Mouse (Mus musculus) layer of hippocampus, adult 2 months (tissue): Measurements from ENCODE around the gene Dmgdh. TPM values are rescaled to one million over a fixed set of nuclear protein-coding genes. Genes with fewer than 3 reads are reported as not detected.

Source experiments
- DNase-seq, 2 experiments: peaks; one replicate each; pipeline ENCODE4 v3.0.0; 2022; ENCODE audit warnings: low spot score in 2 of 2
- H3K27ac ChIP-seq: fragments of 200-600 bp; 2 replicates; pipeline ENCODE4 v1.8.1; 2022
- H3K4me3 ChIP-seq: fragments of 200-600 bp; 2 replicates; pipeline ENCODE4 v1.8.1; 2022; ENCODE audit warnings: mild to moderate bottlenecking
- CTCF ChIP-seq: fragments of 200-600 bp; conservative IDR thresholded peaks from 2 replicates; pipeline ENCODE4 v1.8.1; 2022; ENCODE audit warnings: antibody characterized with exemption, mild to moderate bottlenecking, moderate library complexity
- long read RNA-seq, 2 experiments: library from polyadenylated mRNA; stranded (forward); transcript quantifications; one replicate each; pipeline ENCODE4 v2.0.0; 2021; ENCODE audit warnings: borderline mapping rate in 2 of 2
- total RNA-seq, 2 experiments: library from RNA; stranded (reverse); gene quantifications; 2 replicates each; pipeline ENCODE4 v1.2.3; 2021

The Dmgdh gene
- total RNA-seq, result under 1 TPM; 0.12 to 0.28 TPM
- long read RNA-seq, experiment 1, result 0 reads
- long read RNA-seq, experiment 2, result 0 reads

DNA sequence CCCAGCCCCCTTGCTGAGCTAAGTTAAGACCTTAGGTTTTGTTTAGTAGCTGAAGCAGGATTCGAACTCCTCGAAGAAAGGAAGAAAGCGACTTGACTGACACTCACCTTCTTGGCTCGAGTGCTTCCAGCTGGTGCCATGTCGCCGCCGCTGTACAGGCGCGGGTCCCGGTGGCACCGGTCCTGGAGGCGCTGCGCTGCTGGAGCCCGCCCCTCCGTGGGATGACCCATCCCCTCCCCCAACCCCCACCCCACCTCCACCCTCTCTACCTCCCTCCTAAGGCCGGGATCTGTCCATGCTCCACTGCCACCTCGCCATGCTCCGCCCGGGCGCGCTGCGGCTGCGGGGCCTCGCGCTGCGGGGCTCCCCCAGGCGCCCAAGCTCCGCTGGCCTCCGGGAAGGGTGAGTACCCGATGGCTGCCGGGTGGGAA is at the start of gene Dmgdh, which contains the start of gene Bhmt2:
Dmgdh (plus strand) TSS at position 303 of the 431 bp plus-strand sequence.
Bhmt2 (minus strand) TSS at position 172 of the 431 bp plus-strand sequence.
- TF ChIP-seq CTCF, result no peak
- DNase-seq, result no peak
- Histone ChIP-seq H3K27ac (no peak within 1 kb of the TSS), H3K4me3 (no peak within 1 kb of the TSS)

DNA sequence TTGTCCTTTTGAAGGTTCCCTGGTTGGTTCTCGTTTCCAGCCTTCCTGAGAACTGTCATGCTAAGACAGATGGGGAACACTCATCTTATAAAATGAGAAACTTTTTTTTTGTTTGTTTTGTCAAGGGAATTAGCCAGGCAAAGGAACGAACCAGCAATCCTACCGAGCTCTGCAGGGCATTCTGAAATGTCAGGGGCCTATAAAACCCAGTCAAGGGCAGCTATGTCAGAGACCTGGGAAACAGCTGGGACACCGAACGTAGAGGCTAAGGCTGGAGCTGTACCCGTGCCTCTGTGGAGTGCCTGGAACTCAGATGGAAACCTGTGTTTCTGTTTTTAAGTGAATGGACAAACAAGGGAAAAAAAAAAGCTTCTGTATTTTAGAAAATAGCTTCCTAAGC is 45.4 kb upstream of the Dmgdh start:
- no peak overlapping the region for H3K4me3 ChIP-seq
- no peak overlapping the region for H3K27ac ChIP-seq
- DNase-seq, result no peak
- TF ChIP-seq CTCF, result no peak

DNA sequence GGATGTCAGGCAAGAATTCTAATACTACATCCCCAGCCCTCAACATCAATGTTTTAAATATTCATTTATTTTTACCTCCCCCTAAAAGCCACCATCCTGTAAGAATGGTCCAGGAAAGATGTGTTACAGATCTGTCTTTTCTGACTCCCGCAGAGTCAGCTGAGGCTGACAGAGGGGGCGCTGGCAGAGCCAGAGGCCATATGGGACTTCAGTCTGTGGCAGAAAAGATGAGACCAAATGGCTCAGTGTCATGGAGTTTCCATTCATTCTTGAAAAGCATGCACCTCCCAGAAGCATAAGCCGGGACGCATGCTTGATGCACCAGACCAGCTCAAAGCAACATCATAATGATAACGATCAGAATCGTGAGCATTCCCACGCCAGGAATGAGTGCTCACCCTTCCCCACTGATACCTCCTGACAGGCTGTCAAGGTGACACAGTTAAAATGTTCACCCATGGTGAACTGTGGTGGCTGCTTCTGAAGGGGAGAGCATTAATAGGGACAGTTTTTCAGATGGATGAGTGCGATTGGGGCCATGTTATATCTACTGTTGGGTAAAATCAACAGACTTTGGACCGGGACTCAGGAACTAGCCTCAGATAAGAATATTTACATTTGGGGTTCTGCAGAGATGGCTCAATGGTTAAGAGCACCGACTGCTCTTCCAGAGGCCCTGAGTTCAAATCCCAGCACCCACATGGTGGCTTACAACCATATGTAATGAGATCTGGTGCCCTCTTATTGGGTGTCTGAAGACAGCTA is 43.1 kb upstream of the Dmgdh start:
- no peak overlapping the region for H3K27ac ChIP-seq

DNA sequence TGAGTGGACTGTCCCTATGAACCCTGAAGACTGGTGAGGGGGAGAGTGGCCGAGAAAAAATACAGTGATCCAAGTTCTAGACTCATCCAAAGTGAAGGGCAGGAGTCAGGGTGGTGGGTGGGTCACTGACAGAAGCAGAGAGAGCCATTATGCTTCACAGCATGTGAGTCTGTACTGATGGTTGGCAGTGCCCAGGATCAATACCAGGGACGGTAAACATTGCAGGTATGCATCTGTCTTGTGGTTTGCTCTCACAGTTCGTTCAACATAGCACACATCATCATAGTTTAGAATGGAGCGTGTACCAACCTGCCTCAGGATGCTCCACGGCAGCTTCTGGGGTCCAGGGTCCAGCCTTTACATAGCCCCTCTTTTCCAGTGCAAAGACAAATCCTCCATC is 41.3 kb upstream of the Dmgdh start:
- Histone ChIP-seq H3K4me3 (no peak overlapping the region), H3K27ac (no peak overlapping the region)
- TF ChIP-seq CTCF, result no peak
- no peak for DNase-seq

More for the DNA sequence above, 43.1 kb upstream of the Dmgdh start:
- H3K4me3 ChIP-seq, result no peak overlapping the region
- 0 out of 2 replicates have a peak, but pooled peaks have one; percentile 1 for TF ChIP-seq CTCF
- DNase-seq, result peak in 1 of 2 experiments; percentile 48

DNA sequence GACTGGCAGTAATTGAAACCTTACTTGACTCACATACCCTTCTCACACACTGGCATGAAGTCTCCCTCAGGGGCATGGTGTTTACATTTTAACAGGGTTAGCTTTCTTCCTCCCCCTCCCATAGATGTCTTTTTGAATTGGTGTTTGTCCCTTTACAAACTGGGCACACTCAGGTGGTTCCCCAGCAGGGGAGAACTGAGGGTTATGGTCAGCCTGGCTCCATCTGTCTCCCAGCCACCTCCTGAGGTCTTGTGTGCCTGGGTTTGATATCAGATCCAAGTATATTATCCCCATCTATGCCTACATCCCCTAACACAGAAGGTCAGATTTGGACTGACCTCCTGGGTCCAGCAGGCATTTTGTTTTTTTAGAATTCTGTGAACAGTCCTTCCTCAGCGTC is 37.7 kb upstream of the Dmgdh start:
- no peak for TF ChIP-seq CTCF

DNA sequence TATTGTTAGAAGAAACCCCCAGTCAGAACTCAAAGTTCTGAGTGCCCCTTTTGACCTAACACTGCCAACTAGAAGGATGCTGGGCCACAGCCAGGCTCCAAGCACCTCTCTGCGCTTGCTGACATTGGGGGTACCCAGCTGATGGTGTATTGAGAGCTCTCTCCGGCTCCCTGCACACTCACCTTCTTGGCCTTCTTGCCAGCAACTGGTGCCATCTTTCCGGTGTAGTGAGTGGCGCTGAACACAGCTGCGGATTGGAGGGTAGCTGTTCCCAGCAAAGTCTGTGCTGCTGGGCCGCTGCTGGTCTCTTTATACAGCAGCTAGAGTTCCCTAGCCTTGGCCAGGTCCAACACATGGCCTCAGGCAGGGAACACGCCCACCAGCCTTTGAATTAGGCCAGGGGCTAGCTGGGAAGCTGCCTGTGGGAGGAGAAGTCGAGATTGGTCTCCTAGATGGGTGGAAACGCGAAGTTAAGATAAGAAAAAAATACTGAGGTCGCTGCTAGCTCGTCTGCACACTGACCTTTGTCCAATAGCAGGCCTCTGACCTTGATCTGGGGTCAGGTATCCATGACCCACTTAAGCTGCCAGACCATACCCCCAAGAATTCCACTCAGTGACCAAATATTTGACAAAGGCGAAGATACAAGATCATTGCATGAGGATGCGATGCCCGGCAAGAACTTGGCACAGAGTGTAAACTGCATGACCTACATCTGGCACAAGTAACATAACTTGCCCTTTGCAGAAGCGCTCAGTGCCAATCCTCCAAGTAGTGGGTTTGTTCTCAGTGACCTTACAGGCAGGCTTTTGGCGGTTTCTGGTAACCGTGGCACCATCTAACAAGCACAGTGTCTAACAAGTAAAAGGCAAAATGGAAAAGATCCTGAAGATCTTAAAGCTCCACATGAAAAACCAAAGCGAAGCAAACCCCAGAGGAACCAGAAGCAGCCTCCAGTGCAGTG is 36.7 kb upstream of the Dmgdh start, which contains the start of gene Bhmt:
Bhmt (minus strand) TSS at position 680 of the 964 bp plus-strand sequence.
- no peak for TF ChIP-seq CTCF
- Histone ChIP-seq H3K4me3 (no peak within 1 kb of the TSS), H3K27ac (no peak within 1 kb of the TSS)
- DNase-seq, result no peak

More for the DNA sequence above, 37.7 kb upstream of the Dmgdh start:
- no peak for DNase-seq
- Histone ChIP-seq H3K4me3 (no peak overlapping the region), H3K27ac (no peak overlapping the region)

DNA sequence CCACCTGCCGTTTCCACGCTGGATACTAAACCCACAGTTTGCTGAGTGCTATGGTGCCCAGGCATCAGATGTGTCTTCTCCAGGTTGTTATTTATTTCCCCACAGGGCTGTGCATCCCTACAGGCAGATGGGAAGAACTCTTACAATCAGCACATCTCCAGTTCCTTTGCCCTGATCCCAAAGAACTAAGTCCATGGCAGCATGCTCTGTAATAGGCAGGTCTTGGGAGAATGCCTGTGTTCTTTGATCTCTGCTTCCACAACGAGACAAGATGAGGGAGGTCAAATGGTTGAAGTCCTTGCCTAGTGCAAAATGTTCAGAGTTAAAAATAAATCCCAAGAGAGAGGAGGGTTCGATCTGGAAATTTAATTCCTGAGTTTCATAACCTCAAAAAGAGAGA is 34.6 kb upstream of the Dmgdh start:
- no peak overlapping the region for H3K4me3 ChIP-seq
- DNase-seq, result no peak
- H3K27ac ChIP-seq, result no peak overlapping the region
- TF ChIP-seq CTCF, result no peak

DNA sequence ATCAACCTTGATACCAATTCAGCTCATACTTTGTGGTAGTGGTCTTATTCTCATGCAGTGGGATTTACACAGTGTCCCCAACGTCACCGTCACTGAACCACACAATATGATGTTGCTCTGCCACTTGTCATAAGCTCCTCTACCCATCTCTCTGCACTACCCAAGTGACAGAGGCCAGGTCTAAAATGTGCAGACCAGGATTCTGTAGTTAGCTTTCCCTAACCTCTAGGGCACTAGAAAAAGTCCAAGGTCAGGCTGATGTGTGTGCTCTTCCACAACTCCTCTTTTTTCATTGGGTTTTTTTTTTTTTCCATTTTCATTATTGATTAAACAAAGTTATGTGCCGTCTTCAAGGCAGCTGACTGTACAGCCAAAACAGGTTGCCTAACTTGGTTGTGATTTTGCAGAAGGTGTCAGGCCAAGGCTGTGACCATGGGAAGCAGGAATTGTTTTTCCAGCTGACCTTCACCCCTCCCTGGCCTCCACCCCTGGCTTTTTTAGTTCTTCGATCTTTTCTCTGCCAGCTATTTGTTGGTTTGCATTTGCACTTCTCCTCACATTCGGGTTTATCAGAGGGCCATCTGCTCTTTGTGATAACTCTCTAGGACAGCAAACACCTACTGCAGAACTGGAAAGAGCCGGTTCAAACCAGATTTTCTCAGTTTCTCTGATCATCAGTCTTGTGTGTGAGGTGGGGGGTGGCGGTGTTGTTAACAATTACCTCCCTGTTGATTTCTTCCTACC is 25.7 kb upstream of the Dmgdh start:
- no peak for DNase-seq
- Histone ChIP-seq H3K4me3 (no peak overlapping the region), H3K27ac (no peak overlapping the region)
- TF ChIP-seq CTCF, result no peak

DNA sequence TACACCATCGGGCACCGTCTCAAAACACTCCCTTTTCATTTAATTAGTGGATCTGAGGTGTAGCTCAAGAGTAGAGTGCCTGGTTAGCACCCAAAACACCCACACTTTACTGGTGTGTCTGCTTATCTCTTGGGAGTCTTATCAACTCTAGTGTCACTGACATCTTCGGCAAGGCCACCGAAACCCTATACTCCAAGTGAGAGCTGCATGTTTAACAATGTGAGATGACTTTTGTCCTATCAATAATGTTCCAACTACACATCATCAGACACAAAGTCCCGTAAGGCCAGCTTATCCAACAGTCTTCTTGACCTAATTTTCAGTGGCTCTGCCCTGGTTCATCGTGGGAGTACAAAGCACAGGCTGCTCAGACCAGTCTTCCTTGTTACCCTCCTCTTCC is 20.9 kb upstream of the Dmgdh start:
- DNase-seq, result no peak
- TF ChIP-seq CTCF, result no peak
- Histone ChIP-seq H3K27ac (no peak overlapping the region), H3K4me3 (no peak overlapping the region)

DNA sequence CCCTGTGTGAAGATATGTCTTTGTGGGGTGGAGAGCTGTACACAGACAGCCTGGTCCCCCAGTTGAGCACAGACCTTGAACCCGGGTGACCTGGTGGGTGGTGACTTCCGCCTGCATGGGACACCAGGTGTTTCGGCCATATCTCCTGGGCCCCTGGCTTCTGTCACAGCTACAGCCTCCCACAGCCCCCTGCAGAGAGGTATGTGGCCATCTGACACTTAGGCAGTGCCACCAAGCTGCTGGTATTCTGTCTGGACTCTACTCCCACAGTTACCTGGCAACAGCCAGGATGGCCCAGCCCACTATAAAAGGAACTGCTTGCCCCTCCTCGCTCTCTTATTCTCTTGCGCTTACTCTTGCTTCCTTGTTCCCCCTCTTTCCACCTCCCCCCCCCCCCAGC is 16.3 kb upstream of the Dmgdh start:
- DNase-seq, result no peak
- no peak overlapping the region for H3K4me3 ChIP-seq
- TF ChIP-seq CTCF, result no peak
- no peak overlapping the region for H3K27ac ChIP-seq

DNA sequence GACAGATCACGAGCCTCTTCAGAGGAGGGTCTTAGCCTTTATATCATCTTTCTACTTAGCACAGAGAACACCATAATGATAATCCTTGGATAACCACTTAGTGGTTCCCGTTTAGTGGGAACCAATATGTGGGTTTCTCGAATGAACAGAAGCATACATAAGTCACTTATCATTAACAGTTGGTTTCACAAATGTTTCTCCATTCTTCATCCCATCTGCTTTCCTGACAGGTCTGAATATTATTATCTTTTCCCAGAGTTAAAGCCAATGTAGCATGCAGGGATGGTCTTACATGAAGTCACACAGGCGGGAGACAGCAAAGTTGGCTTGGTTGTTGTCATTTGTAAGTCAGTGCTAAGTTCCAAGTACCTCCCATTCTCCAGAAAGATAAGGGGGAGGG is 6.6 kb upstream of the Dmgdh start:
- Histone ChIP-seq H3K4me3 (no peak overlapping the region), H3K27ac (no peak overlapping the region)
- TF ChIP-seq CTCF, result no peak
- peak; percentile 18 for DNase-seq

DNA sequence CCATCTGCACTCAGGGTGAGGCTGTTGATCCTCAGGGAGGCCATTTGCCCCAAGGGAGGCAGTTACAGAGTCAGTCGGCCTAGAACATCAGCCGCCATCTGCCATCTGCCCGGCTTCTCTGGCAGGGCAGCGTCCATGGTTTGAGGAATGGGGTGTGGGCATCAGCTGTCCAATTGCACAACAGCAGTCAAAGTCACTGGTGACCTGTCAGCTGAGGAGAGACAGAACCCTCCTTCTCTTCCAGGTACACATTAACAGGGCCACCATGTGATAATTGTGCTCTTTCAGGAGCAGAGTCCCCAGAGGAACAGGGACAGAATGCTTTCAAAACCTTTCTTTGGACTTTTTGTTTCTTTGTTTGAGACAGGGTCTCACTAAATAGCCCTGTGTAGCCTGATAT is 1.9 kb upstream of the Dmgdh start:
- no peak for DNase-seq
- Histone ChIP-seq H3K27ac (no peak overlapping the region), H3K4me3 (no peak overlapping the region)
- TF ChIP-seq CTCF, result no peak
